Mouse (Mus musculus): ENCODE measurements around the gene Palb2.

Gene Palb2

GRCm38 (mm10) chr7:122132497-122133337 lies at the start of gene Palb2, which contains the start of gene Dctn5:
Gene Palb2, minus strand, starts transcription at chr7:122132985.
Gene Dctn5, plus strand, starts transcription at chr7:122133041.
- peak; percentile 96 for DNase-seq (ENCODE audit: low read depth, low spot score)

GRCm38 (mm10) chr7:122180720-122181119 lies 47.9 kb upstream of the Palb2 start:
- DNase-seq (ENCODE audit: low read depth, low spot score), result no peak

- no peak for DNase-seq (ENCODE audit: low read depth, low spot score)
These were observed 38.8 kb upstream of the Palb2 start for GRCm38 (mm10) chr7:122171613-122172012.

GRCm38 (mm10) chr7:122170705-122171104 lies 37.9 kb upstream of the Palb2 start:
- DNase-seq (ENCODE audit: low read depth, low spot score), result no peak

- no peak for DNase-seq (ENCODE audit: low read depth, low spot score)
These were observed 34.4 kb upstream of the Palb2 start for GRCm38 (mm10) chr7:122167203-122167602.

GRCm38 (mm10) chr7:122163766-122164165 lies 31.0 kb upstream of the Palb2 start:
- DNase-seq (ENCODE audit: low read depth, low spot score), result no peak

- peak; percentile 30 for DNase-seq (ENCODE audit: low read depth, low spot score)
These were observed 27.3 kb upstream of the Palb2 start for GRCm38 (mm10) chr7:122160037-122160436.

- DNase-seq (ENCODE audit: low read depth, low spot score), result peak; percentile 89
These were observed 26.4 kb upstream of the Palb2 start, which contains the start of gene Plk1 for GRCm38 (mm10) chr7:122158915-122159902. Gene Plk1, plus strand, starts transcription at chr7:122159439.

GRCm38 (mm10) chr7:122158488-122158887 lies 25.7 kb upstream of the Palb2 start:
- no peak for DNase-seq (ENCODE audit: low read depth, low spot score)

GRCm38 (mm10) chr7:122152473-122152872 lies 19.7 kb upstream of the Palb2 start:
- DNase-seq (ENCODE audit: low read depth, low spot score), result no peak

- DNase-seq (ENCODE audit: low read depth, low spot score), result no peak
These were observed 8.2 kb upstream of the Palb2 start for GRCm38 (mm10) chr7:122140991-122141390.

GRCm38 (mm10) chr7:122138190-122138589 lies 5.4 kb upstream of the Palb2 start:
- no peak for DNase-seq (ENCODE audit: low read depth, low spot score)

- no peak for DNase-seq (ENCODE audit: low read depth, low spot score)
These were observed 4.3 kb upstream of the Palb2 start for GRCm38 (mm10) chr7:122137071-122137470.

GRCm38 (mm10) chr7:122135070-122135469 lies 2.3 kb upstream of the Palb2 start:
- peak; percentile 68 for DNase-seq (ENCODE audit: low read depth, low spot score)

GRCm38 (mm10) chr7:122133338-122133625 lies 497 bp upstream of the Palb2 start:
- DNase-seq (ENCODE audit: low read depth, low spot score), result no peak

GRCm38 (mm10) chr7:122131834-122132233 lies 951 bp downstream of the Palb2 start:
- no peak for DNase-seq (ENCODE audit: low read depth, low spot score)

GRCm38 (mm10) chr7:122126946-122127345 lies 5.8 kb downstream of the Palb2 start:
- DNase-seq (ENCODE audit: low read depth, low spot score), result no peak

GRCm38 (mm10) chr7:122125636-122126035 lies 7.1 kb downstream of the Palb2 start:
- DNase-seq (ENCODE audit: low read depth, low spot score), result peak; percentile 30

GRCm38 (mm10) chr7:122123518-122123917 lies 9.3 kb downstream of the Palb2 start:
- no peak for DNase-seq (ENCODE audit: low read depth, low spot score)

GRCm38 (mm10) chr7:122108206-122108605 lies 24.6 kb downstream of the Palb2 start:
- DNase-seq (ENCODE audit: low read depth, low spot score), result no peak

GRCm38 (mm10) chr7:122101747-122102244 lies 31.0 kb downstream of the Palb2 start, which contains the start of gene Ndufab1:
Gene Ndufab1, minus strand, starts transcription at chr7:122101886.
- DNase-seq (ENCODE audit: low read depth, low spot score), result peak; percentile 89

All from ES-CJ7 (cell line).